Mouse (Mus musculus): ENCODE results near the gene Atg14.
"Not testable (repeated sequence)": the region's sequence is repeated elsewhere in the genome, so short reads cannot be mapped to it uniquely, and the experiment has no call there.

Gene Atg14

GRCm38 (mm10) chr14:47544286-47544685 is 26.2 kb downstream of the Atg14 start:
- no peak for DNase-seq (ENCODE audit: low read depth, low spot score)

GRCm38 (mm10) chr14:47542283-47542682 is 28.2 kb downstream of the Atg14 start:
- DNase-seq (ENCODE audit: low read depth, low spot score) = no peak

- DNase-seq (ENCODE audit: low read depth, low spot score) = no peak
Observed at GRCm38 (mm10) chr14:47541325-47541948, 29.0 kb downstream of the Atg14 start.

- DNase-seq (ENCODE audit: low read depth, low spot score) = no peak
Observed at GRCm38 (mm10) chr14:47535096-47535495, 35.4 kb downstream of the Atg14 start.

GRCm38 (mm10) chr14:47534176-47534525 is 36.3 kb downstream of the Atg14 start:
- no peak for DNase-seq (ENCODE audit: low read depth, low spot score)

- peak; percentile 61 for DNase-seq (ENCODE audit: low read depth, low spot score)
Observed at GRCm38 (mm10) chr14:47533365-47534175, 36.9 kb downstream of the Atg14 start.

- no peak for DNase-seq (ENCODE audit: low read depth, low spot score)
Observed at GRCm38 (mm10) chr14:47532496-47532895, 38.0 kb downstream of the Atg14 start.

GRCm38 (mm10) chr14:47529592-47529991 is 40.9 kb downstream of the Atg14 start:
- DNase-seq (ENCODE audit: low read depth, low spot score) = not testable (repeated sequence)

- peak; percentile 76 for DNase-seq (ENCODE audit: low read depth, low spot score)
Observed at GRCm38 (mm10) chr14:47529019-47529418, 41.4 kb downstream of the Atg14 start.

GRCm38 (mm10) chr14:47528293-47528692 is 42.2 kb downstream of the Atg14 start:
- DNase-seq (ENCODE audit: low read depth, low spot score) = no peak

GRCm38 (mm10) chr14:47527833-47528232 is 42.6 kb downstream of the Atg14 start:
- no peak for DNase-seq (ENCODE audit: low read depth, low spot score)

- DNase-seq (ENCODE audit: low read depth, low spot score) = no peak
Observed at GRCm38 (mm10) chr14:47525861-47526260, 44.6 kb downstream of the Atg14 start.

- no peak for DNase-seq (ENCODE audit: low read depth, low spot score)
Observed at GRCm38 (mm10) chr14:47525374-47525773, 45.1 kb downstream of the Atg14 start.

GRCm38 (mm10) chr14:47522301-47522700 is 48.1 kb downstream of the Atg14 start:
- no peak for DNase-seq (ENCODE audit: low read depth, low spot score)

- DNase-seq (ENCODE audit: low read depth, low spot score) = no peak
Observed at GRCm38 (mm10) chr14:47521609-47522008, 48.8 kb downstream of the Atg14 start.

- DNase-seq (ENCODE audit: low read depth, low spot score) = no peak
Observed at GRCm38 (mm10) chr14:47520751-47521449, 49.5 kb downstream of the Atg14 start.

GRCm38 (mm10) chr14:47518619-47519018 is 51.8 kb downstream of the Atg14 start:
- DNase-seq (ENCODE audit: low read depth, low spot score) = no peak

- DNase-seq (ENCODE audit: low read depth, low spot score) = no peak
Observed at GRCm38 (mm10) chr14:47516755-47517154, 53.7 kb downstream of the Atg14 start.

- peak; percentile 37 for DNase-seq (ENCODE audit: low read depth, low spot score)
Observed at GRCm38 (mm10) chr14:47515636-47516035, 54.8 kb downstream of the Atg14 start.

- DNase-seq (ENCODE audit: low read depth, low spot score) = peak; percentile 41
Observed at GRCm38 (mm10) chr14:47514816-47515453, 55.5 kb downstream of the Atg14 start.

GRCm38 (mm10) chr14:47513606-47514005 is 56.8 kb downstream of the Atg14 start:
- DNase-seq (ENCODE audit: low read depth, low spot score) = no peak

GRCm38 (mm10) chr14:47510244-47510643 is 60.2 kb downstream of the Atg14 start:
- DNase-seq (ENCODE audit: low read depth, low spot score) = no peak

Data from A20 (cell line).